Mouse (Mus musculus): ENCODE measurements at regions not wholly inside any gene's neighbourhood (a gene's known extent, or its start where the extent isn't known, plus 50 kb on each side); places are given as distances from the start of the nearest gene placed in this dataset.

DNA sequence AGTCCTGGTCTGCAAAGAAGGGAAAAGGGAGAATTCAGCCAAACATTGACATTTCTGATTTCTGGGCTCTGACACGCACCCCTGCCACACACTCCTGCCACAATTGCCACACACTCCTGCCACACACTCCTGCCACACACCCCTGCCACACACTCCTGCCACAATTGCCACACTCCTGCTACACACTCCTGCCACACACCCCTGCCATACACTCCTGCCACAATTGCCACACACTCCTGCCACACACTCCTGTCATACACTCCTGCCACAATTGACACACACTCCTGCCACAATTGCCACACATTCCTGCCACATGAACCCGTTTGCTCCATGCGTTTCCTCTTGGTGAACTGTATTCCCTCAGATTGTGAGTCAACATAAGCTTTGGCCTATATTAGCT, 130.0 kb upstream of the Gm9833 start:
- TF ChIP-seq CTCF (IDR thresholded peaks at IDR 0.05; ENCODE audit: extremely low read depth, insufficient read depth, low read length) (no peak), POLR2A (IDR thresholded peaks at IDR 0.05; ENCODE audit: extremely low read depth, insufficient read depth, low read length) (no peak)
